Mouse (Mus musculus) lung, postnatal 25 days (tissue): ENCODE results near the gene Zswim4.

Experiments
- DNase-seq: peaks from one replicate; pipeline ENCODE4 v3.0.0; 2022; ENCODE audit warnings: low spot score

Gene Zswim4

GRCm38 (mm10) chr8:84180530-84181190 is 56.2 kb downstream of the Zswim4 start:
- no peak for DNase-seq

DNA sequence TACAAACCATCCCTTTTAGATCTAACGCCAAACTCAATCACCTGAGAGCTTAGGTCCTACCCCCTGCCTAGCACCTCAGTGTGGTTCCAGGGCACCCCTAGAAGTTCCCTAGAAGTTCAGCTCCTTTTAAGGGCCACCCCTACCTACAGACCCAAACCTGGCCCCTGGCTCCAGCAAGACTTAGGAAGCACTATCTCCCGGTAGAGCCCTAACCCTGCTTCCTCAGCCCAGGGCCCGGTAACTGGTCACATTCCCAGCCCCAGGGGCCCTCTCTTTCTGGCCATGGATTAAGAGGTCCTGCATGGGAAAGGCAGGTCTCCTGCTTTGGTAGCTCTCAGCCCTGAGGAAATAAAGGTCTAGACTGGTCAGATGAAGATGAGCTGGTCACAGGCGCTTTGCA is 56.9 kb downstream of the Zswim4 start:
- no peak for DNase-seq

GRCm38 (mm10) chr8:84178592-84178991 is 58.3 kb downstream of the Zswim4 start:
- no peak for DNase-seq

DNA sequence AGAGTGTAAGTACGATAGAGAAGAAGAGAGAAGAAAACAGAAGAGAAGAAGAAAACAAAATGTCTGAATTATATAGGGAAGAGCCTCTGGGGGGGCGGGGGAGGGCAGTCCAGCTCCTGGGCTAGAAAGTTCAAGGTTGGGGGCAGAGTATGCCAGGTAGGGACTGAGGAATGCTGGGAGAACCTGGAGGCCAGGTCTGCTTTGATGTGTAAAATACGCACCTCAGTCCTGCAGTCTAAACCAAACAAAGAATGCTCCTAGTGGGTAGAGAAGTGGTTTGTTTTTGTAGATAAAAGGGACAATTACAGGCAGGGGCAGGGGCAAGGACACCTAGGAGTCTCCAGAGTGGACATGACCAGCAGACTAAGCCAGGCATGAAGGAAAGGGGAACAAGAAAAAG is 59.5 kb downstream of the Zswim4 start:
- no peak for DNase-seq

GRCm38 (mm10) chr8:84176560-84176959 is 60.3 kb downstream of the Zswim4 start:
- DNase-seq: no peak

DNA sequence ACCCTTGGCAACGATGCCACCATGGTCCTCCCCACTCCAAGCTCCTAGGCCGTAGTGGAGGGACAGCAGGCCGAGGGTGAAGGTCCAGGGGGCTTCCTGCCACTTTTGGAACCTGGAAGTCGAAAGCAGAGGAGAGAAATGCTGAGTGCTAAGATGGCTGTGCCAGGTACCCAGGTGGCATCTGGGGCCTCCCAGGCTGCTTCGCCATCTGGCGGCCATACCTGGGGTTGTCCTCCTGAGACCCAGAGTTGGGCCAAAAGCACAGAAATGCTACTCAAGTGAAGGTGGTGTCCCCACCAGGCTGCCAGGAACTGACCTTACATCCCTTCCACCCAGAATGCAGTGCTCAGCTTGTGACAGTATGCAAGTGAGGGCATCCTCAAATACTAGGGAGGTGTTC is 63.0 kb downstream of the Zswim4 start:
- no peak for DNase-seq

DNA sequence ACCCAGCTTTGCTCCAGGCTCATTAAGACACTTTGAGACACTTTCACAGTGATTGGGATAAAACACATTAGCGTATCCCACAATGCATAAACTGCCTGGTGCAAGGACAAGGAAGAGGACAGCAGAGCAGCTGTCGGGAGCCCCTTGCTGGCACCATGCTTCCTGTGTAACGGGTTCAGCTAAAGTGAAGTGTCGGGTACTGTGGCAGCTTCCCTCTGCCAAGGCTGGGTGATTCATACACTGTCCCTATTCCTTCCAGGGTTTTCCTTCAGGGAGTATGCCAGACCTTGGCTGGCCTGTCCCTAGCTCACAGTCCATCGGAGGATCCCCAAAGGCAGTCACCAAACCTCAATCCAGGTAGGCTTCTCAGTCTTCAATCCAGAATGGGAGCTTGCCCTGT is 66.8 kb downstream of the Zswim4 start:
- DNase-seq: no peak

DNA sequence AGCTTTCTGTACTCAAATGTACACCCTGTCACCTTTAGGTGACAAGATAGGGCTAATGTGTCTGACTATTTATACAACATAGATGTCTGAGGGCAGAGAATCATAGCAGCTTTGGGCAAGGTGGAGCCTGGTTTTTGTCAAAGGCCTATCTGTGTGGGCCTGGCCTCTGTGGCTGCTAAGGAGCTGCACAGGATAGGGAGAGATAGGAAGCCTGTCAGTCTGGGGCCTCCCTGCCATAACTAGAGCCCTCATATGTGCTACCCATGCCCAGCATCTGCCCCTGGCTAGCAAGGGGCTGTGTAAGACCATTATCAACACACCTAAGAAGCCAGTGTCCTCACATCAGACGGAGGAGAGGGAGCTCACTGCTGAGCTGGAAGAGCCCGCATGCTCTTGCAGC is 69.2 kb downstream of the Zswim4 start:
- DNase-seq: no peak
